Comparison of ENCODE assay signal across 2 mouse cellular contexts in the genomic region with DNA sequence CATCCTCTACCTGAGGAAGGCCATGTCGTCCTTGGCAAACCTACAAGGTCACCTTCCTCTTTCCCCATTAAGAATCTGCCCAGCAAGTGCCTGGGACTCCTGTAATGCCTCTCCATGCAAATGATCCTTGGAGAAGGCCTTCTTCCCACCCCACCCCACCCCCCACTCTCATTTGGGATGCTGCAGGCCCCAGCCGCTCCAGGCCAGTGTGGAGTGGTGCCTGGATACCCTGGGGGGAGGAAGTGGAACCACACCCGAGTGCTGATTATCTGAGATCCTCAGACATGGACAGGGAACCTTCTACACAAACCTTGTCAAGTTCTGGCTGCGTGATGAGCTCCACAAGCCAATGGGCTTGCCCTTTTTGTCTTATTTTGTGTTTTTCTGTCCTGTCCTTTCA.
TF ChIP-seq lines count a peak whose summit lies in the region.

No protein-coding gene starts in this region.

TF ChIP-seq in CH12.LX, 34 proteins besides CTCF, POLR2A, EP300 and RAD21 (continued from another document):
- TF ChIP-seq HCFC1 (IDR thresholded peaks at IDR 0.05; ENCODE audit: low read depth, low read length) (no peak), JUND (conservative IDR thresholded peaks at IDR 0.05; ENCODE audit: low read depth, low read length) (no peak), MAFK (IDR thresholded peaks at IDR 0.05; ENCODE audit: insufficient replicate concordance, low read length) (no peak), CHD1 (IDR thresholded peaks at IDR 0.05; ENCODE audit: low read depth, low read length) (no peak), MAX (IDR thresholded peaks at IDR 0.05; ENCODE audit: low read length) (no peak), ZNF384 (IDR thresholded peaks at IDR 0.05; ENCODE audit: low read depth, low read length) (no peak)
TF ChIP-seq in CH12.LX: peak in this region for 0.

TF ChIP-seq in MEL, 35 proteins besides CTCF, POLR2A, EP300 and RAD21 (continued from another document):
- no peak for TF ChIP-seq MAX (IDR thresholded peaks at IDR 0.05; ENCODE audit: low read length)
- no peak for TF ChIP-seq USF1 (IDR thresholded peaks at IDR 0.05; ENCODE audit: low read depth, low read length)
- TF ChIP-seq MYB (IDR thresholded peaks at IDR 0.05; ENCODE audit: low read depth, low read length), result no peak
- TF ChIP-seq CHD1 (IDR thresholded peaks at IDR 0.05; ENCODE audit: low read depth, low read length), result no peak
- no peak for TF ChIP-seq JUND (IDR thresholded peaks at IDR 0.05; ENCODE audit: low read depth, low read length)
- TF ChIP-seq ZC3H11A (IDR thresholded peaks at IDR 0.05; ENCODE audit: low read depth, low read length), result no peak
- no peak for TF ChIP-seq RCOR1 (IDR thresholded peaks at IDR 0.05; ENCODE audit: low read depth, low read length)
- no peak for TF ChIP-seq MAZ (IDR thresholded peaks at IDR 0.05; ENCODE audit: low read depth, low read length)
